Comparison of ENCODE assay signal across 10 mouse cellular contexts in genomic region chr7:132571481-132571880, GRCm38 (mm10). TPM values are rescaled to one million over a fixed set of nuclear protein-coding genes. Genes with fewer than 3 reads are reported as not detected.
DNase-seq lines count a peak whose midpoint lies in the region; ATAC-seq and TF ChIP-seq lines count a peak whose summit lies in the region.
"Had no signal": no experiment of that assay in that cellular context is flagged by ENCODE, and none has a peak within 500 bp of the region (broad histone marks: within the 10 kb centered on the region; RNA-seq: fewer than 3 reads in every experiment).

No protein-coding gene starts in this region.

- no peak overlapping the region for H3K27ac ChIP-seq in hindbrain, embryonic 16.5 days (ENCODE audit: low read depth, low read length)
- H3K27ac ChIP-seq in hindbrain, embryonic 10.5 days = no peak overlapping the region
- H3K27ac ChIP-seq in forebrain, embryonic 16.5 days (ENCODE audit: low read length) = no peak overlapping the region
- H3K27ac ChIP-seq: midbrain, embryonic 12.5 days had no signal

- no peaks in the 10 kb centered on the region for H3K27me3 ChIP-seq in hindbrain, embryonic 16.5 days (replicated peaks; ENCODE audit: control insufficient read depth, insufficient read depth, low read length)
- H3K27me3 ChIP-seq in hindbrain, embryonic 10.5 days (ENCODE audit: insufficient read depth, poor library complexity, severe bottlenecking) = no peaks in the 10 kb centered on the region
- H3K27me3 ChIP-seq in forebrain, embryonic 16.5 days (replicated peaks; ENCODE audit: control insufficient read depth, insufficient read depth, low read length) = no peaks in the 10 kb centered on the region
- H3K27me3 ChIP-seq: midbrain, embryonic 12.5 days had no signal

- no peak overlapping the region for H3K4me3 ChIP-seq in hindbrain, embryonic 16.5 days (ENCODE audit: low read length)
- H3K4me3 ChIP-seq in hindbrain, embryonic 10.5 days = no peak overlapping the region
- H3K4me3 ChIP-seq in forebrain, embryonic 16.5 days (replicated peaks; ENCODE audit: low read length) = no peak overlapping the region
- H3K4me3 ChIP-seq in lung, adult 2 months (replicated peaks; ENCODE audit: extremely low read depth, low read depth, low read length) = peak overlapping the region; percentile 19
- H3K4me3 ChIP-seq: midbrain, embryonic 12.5 days had no signal

- TF ChIP-seq POLR2A in lung, adult 2 months (IDR thresholded peaks at IDR 0.05; ENCODE audit: borderline replicate concordance, extremely low read depth, low read depth, low read length) = no peak

- H3K9me3 ChIP-seq in hindbrain, embryonic 16.5 days (ENCODE audit: control insufficient read depth, low read length) = no peaks in the 10 kb centered on the region
- H3K9me3 ChIP-seq in hindbrain, embryonic 10.5 days = no peaks in the 10 kb centered on the region
- H3K9me3 ChIP-seq in forebrain, embryonic 16.5 days (ENCODE audit: control insufficient read depth, low read length) = no peaks in the 10 kb centered on the region
- H3K9me3 ChIP-seq: midbrain, embryonic 12.5 days had no signal

- H3K4me1 ChIP-seq in hindbrain, embryonic 16.5 days (ENCODE audit: control insufficient read depth, insufficient read depth, low read depth, low read length) = peaks cover 5% of the 10 kb centered on the region
- H3K4me1 ChIP-seq in hindbrain, embryonic 10.5 days (replicated peaks) = peaks cover 46% of the 10 kb centered on the region
- peaks cover 24% of the 10 kb centered on the region for H3K4me1 ChIP-seq in forebrain, embryonic 16.5 days (replicated peaks; ENCODE audit: control insufficient read depth, insufficient read depth, low read length)
- peaks cover 6% of the 10 kb centered on the region for H3K4me1 ChIP-seq in lung, adult 2 months (ENCODE audit: control insufficient read depth, insufficient read depth, low read length)

- ATAC-seq in hindbrain, embryonic 16.5 days = no peak
- ATAC-seq in forebrain, embryonic 16.5 days = no peak

- DNase-seq in adrenal gland, adult 2 months = peak; percentile 44
- DNase-seq in adrenal gland, adult 18-20 months (ENCODE audit: low spot score in 2 of 2) = no peak
- DNase-seq in hindbrain, embryonic 10.5 days (ENCODE audit: low spot score) = no peak
- DNase-seq in lung, adult 2 months = no peak
- no peak for DNase-seq in thymus, postnatal 36 days
- DNase-seq in layer of hippocampus, postnatal 36 days = no peak
- DNase-seq: right cerebral cortex, postnatal 4 days had no signal

- peaks cover 4% of the 10 kb centered on the region; the same call in 1 of the 2 replicates for H3K36me3 ChIP-seq in hindbrain, embryonic 16.5 days (ENCODE audit: control insufficient read depth, insufficient read depth, low read length)
- H3K36me3 ChIP-seq in hindbrain, embryonic 10.5 days = peaks cover 38% of the 10 kb centered on the region
- H3K36me3 ChIP-seq in forebrain, embryonic 16.5 days (ENCODE audit: control insufficient read depth, insufficient read depth) = no peaks in the 10 kb centered on the region

- H3K4me2 ChIP-seq in hindbrain, embryonic 16.5 days (ENCODE audit: low read length) = peak overlapping the region; percentile 18; the same call in 1 of the 2 replicates
- H3K4me2 ChIP-seq in forebrain, embryonic 16.5 days (ENCODE audit: low read length) = peak overlapping the region; percentile 23; the same call in 1 of the 2 replicates
- H3K4me2 ChIP-seq: midbrain, embryonic 12.5 days had no signal

- 71% methylated on average over 8 of the region's 8 CpGs for WGBS in hindbrain, embryonic 16.5 days
- 88% methylated on average over 8 of the region's 8 CpGs for WGBS in hindbrain, embryonic 10.5 days
- 46% methylated on average over 8 of the region's 8 CpGs for WGBS in forebrain, embryonic 16.5 days
- WGBS in lung, adult 2 months = 50% methylated on average over 8 of the region's 8 CpGs

- no peak for TF ChIP-seq CTCF in lung, adult 2 months (IDR thresholded peaks at IDR 0.05; ENCODE audit: insufficient read depth, low read length)

- no peak overlapping the region for H3K9ac ChIP-seq in hindbrain, embryonic 16.5 days (ENCODE audit: low read depth, low read length)
- H3K9ac ChIP-seq in forebrain, embryonic 16.5 days (replicated peaks; ENCODE audit: low read depth, low read length) = no peak overlapping the region
- H3K9ac ChIP-seq: midbrain, embryonic 12.5 days had no signal

RNA-seq across cellular contexts. Expression of gene Oat, which starts 4.7 kb away (rescaled TPM):
- total RNA-seq in adrenal gland, adult 2 months (2021) = 100 to 1,000 TPM in 1 of 2 experiments, 10 to 100 TPM in 1; 99.3 to 144 TPM
- 87.9 and 111 TPM in 2 replicates for polyA plus RNA-seq in adrenal gland, adult 2 months (2012; rRNA removed)
- total RNA-seq in adrenal gland, adult 18-20 months (2021) = 100 to 1,000 TPM in 1 of 2 experiments, 10 to 100 TPM in 1; 98.5 to 134 TPM
- 124 and 133 TPM in 2 replicates for polyA plus RNA-seq in hindbrain, embryonic 16.5 days (2015; fragmentation: Nextera tagmentation; extraction: Ambion mirVana)
- 121 and 139 TPM in 2 replicates for polyA plus RNA-seq in hindbrain, embryonic 10.5 days (2016; fragmentation: Nextera tagmentation; extraction: Ambion mirVana)
- 111 and 133 TPM in 2 replicates for polyA plus RNA-seq in forebrain, embryonic 16.5 days (2015; fragmentation: Nextera tagmentation; extraction: Ambion mirVana)
- 126 and 152 TPM in 2 replicates for polyA plus RNA-seq in lung, adult 2 months (2012; rRNA removed)
- 10 to 100 TPM; 89.6 to 94.9 TPM for total RNA-seq in layer of hippocampus, postnatal 36 days (2021)

RNA-seq across cellular contexts. Expression of gene Nkx1-2, which starts 28.0 kb away (rescaled TPM):
- total RNA-seq in adrenal gland, adult 2 months (2021) = not detected
- not detected in 2 replicates for polyA plus RNA-seq in adrenal gland, adult 2 months (2012; rRNA removed)
- not detected for total RNA-seq in adrenal gland, adult 18-20 months (2021)
- polyA plus RNA-seq in hindbrain, embryonic 16.5 days (2015; fragmentation: Nextera tagmentation; extraction: Ambion mirVana) = 0.24 and 0.29 TPM in 2 replicates
- polyA plus RNA-seq in hindbrain, embryonic 10.5 days (2016; fragmentation: Nextera tagmentation; extraction: Ambion mirVana) = 1.1 and 1.3 TPM in 2 replicates
- polyA plus RNA-seq in forebrain, embryonic 16.5 days (2015; fragmentation: Nextera tagmentation; extraction: Ambion mirVana) = 0.11 TPM in 1 of 2 replicates, not detected in the other
- not detected in 2 replicates for polyA plus RNA-seq in lung, adult 2 months (2012; rRNA removed)
- total RNA-seq in layer of hippocampus, postnatal 36 days (2021) = not detected

RNA-seq across cellular contexts. Expression of gene Lhpp, which starts 39.0 kb away (rescaled TPM):
- 10 to 100 TPM; 23.0 to 25.2 TPM for total RNA-seq in adrenal gland, adult 2 months (2021)
- 27.8 and 38.6 TPM in 2 replicates for polyA plus RNA-seq in adrenal gland, adult 2 months (2012; rRNA removed)
- total RNA-seq in adrenal gland, adult 18-20 months (2021) = 10 to 100 TPM; 17.1 to 26.8 TPM
- 56.2 and 56.4 TPM in 2 replicates for polyA plus RNA-seq in hindbrain, embryonic 16.5 days (2015; fragmentation: Nextera tagmentation; extraction: Ambion mirVana)
- polyA plus RNA-seq in hindbrain, embryonic 10.5 days (2016; fragmentation: Nextera tagmentation; extraction: Ambion mirVana) = 18.0 and 18.9 TPM in 2 replicates
- 26.4 and 31.2 TPM in 2 replicates for polyA plus RNA-seq in forebrain, embryonic 16.5 days (2015; fragmentation: Nextera tagmentation; extraction: Ambion mirVana)
- polyA plus RNA-seq in lung, adult 2 months (2012; rRNA removed) = 12.4 and 17.1 TPM in 2 replicates
- total RNA-seq in layer of hippocampus, postnatal 36 days (2021) = 10 to 100 TPM; 25.5 to 26.0 TPM
